Mouse (Mus musculus) CD4-positive helper T cell, adult 2 months (primary cell): ENCODE data around the gene Spin2g.
"Not testable (repeated sequence)": the region's sequence is repeated elsewhere in the genome, so short reads cannot be mapped to it uniquely, and the experiment has no call there.

Source experiments
- DNase-seq: peaks from one replicate; pipeline ENCODE4 v3.0.0-alpha.2; 2012; ENCODE audit warnings: low read depth, missing footprints, low spot score

Gene Spin2g

DNA sequence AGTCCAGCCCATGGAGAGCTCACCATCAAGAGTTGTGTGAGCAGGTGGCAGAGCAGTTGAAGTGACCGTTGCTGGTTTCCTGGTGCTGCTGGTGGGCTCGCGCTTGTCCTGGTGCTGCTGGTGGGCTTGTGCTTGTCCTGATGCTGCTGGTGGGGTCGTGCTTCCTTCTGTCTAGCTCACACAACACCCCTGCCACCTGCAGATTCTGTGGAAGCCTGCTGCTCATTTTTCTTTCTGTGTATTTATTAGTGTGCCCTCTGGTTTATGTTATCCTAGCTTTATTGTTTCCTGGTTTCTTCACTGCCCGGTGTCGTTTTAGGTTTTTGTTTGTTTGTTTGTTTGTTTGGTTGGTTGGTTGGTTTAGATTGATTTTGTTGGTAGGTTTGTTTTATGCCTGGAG, at the start of gene Spin2g:
Gene Spin2g (minus strand): TSS at position 101 of the 400 bp plus-strand sequence.
- DNase-seq, result not testable (repeated sequence)
